Mouse (Mus musculus): ENCODE data around the gene Zic5. TPM values are rescaled to one million over a fixed set of nuclear protein-coding genes. Genes with fewer than 3 reads are reported as not detected.

The Zic5 gene
- total RNA-seq, 2 experiments from 2014 or later = not detected

- intact Hi-C loops (cut with DNase I) = loop anchor here (10.0 kb wide), 2 partner anchors 258 to 502 kb away; partner anchors contain the start of gene Tmtc4
- no peak for DNase-seq
Measured at GRCm38 (mm10) chr14:122482081-122483023, 16.9 kb upstream of the Zic5 start.

GRCm38 (mm10) chr14:122481181-122481580 lies 15.7 kb upstream of the Zic5 start:
- no peak for DNase-seq
- intact Hi-C loops (cut with DNase I) = loop anchor here (10.0 kb wide), 2 partner anchors 256 to 504 kb away; partner anchors contain the start of gene Tmtc4

GRCm38 (mm10) chr14:122480355-122480754 lies 14.9 kb upstream of the Zic5 start:
- intact Hi-C loops (cut with DNase I) = loop anchor here (10.0 kb wide), 2 partner anchors 256 to 504 kb away; partner anchors contain the start of gene Tmtc4

GRCm38 (mm10) chr14:122479461-122480109 lies 14.1 kb upstream of the Zic5 start:
- DNase-seq = no peak
- intact Hi-C loops (cut with DNase I) = loop anchor here (10.0 kb wide), 2 partner anchors 255 to 505 kb away; partner anchors contain the start of gene Tmtc4

More at GRCm38 (mm10) chr14:122480355-122480754, 14.9 kb upstream of the Zic5 start:
- DNase-seq = no peak

- intact Hi-C loops (cut with DNase I) = no loop called here
Measured at GRCm38 (mm10) chr14:122478574-122479011, 13.1 kb upstream of the Zic5 start.

GRCm38 (mm10) chr14:122477971-122478573 lies 12.6 kb upstream of the Zic5 start:
- DNase-seq = no peak
- intact Hi-C loops (cut with DNase I) = loop anchor here (2.0 kb wide), 1 partner anchor 13 kb away; the partner anchor contains the start of gene Gm10837

More at GRCm38 (mm10) chr14:122478574-122479011, 13.1 kb upstream of the Zic5 start:
- no peak for DNase-seq

GRCm38 (mm10) chr14:122477261-122477671 lies 11.8 kb upstream of the Zic5 start:
- no peak for DNase-seq
- intact Hi-C loops (cut with DNase I) = loop anchor here (2.0 kb wide), 1 partner anchor 14 kb away; the partner anchor contains the start of gene Gm10837

- DNase-seq = no peak
- intact Hi-C loops (cut with DNase I) = loop anchor here (2.0 kb wide), 1 partner anchor 14 kb away; the partner anchor contains the start of gene Gm10837
Measured at GRCm38 (mm10) chr14:122476822-122477215, 11.3 kb upstream of the Zic5 start.

- DNase-seq = no peak
- intact Hi-C loops (cut with DNase I) = loop anchor here (2.0 kb wide), 1 partner anchor 15 kb away; the partner anchor contains the start of gene Gm10837
Measured at GRCm38 (mm10) chr14:122476041-122476821, 10.8 kb upstream of the Zic5 start.

GRCm38 (mm10) chr14:122475557-122476040 lies 10.1 kb upstream of the Zic5 start:
- intact Hi-C loops (cut with DNase I) = loop anchor here (2.0 kb wide), 1 partner anchor 15 kb away; the partner anchor contains the start of gene Gm10837
- DNase-seq = no peak

- intact Hi-C loops (cut with DNase I) = no loop called here
- DNase-seq = no peak
Measured at GRCm38 (mm10) chr14:122474891-122475556, 9.5 kb upstream of the Zic5 start, which contains the start of gene Zic2. Zic2 (plus strand) TSS chr14:122475435.

- intact Hi-C loops (cut with DNase I) = no loop called here
Measured at GRCm38 (mm10) chr14:122474041-122474890, 8.8 kb upstream of the Zic5 start.

GRCm38 (mm10) chr14:122473211-122473751 lies 7.8 kb upstream of the Zic5 start:
- intact Hi-C loops (cut with DNase I) = no loop called here
- DNase-seq = no peak

More at GRCm38 (mm10) chr14:122474041-122474890, 8.8 kb upstream of the Zic5 start:
- no peak for DNase-seq

GRCm38 (mm10) chr14:122472647-122473046 lies 7.2 kb upstream of the Zic5 start:
- DNase-seq = no peak
- intact Hi-C loops (cut with DNase I) = no loop called here

- intact Hi-C loops (cut with DNase I) = no loop called here
- no peak for DNase-seq
Measured at GRCm38 (mm10) chr14:122472161-122472560, 6.7 kb upstream of the Zic5 start.

- no peak for DNase-seq
- intact Hi-C loops (cut with DNase I) = no loop called here
Measured at GRCm38 (mm10) chr14:122471449-122472085, 6.1 kb upstream of the Zic5 start.
